Mouse (Mus musculus) limb, embryonic 13.5 days (tissue): ENCODE measurements around the gene Syt1. TPM values are rescaled to one million over a fixed set of nuclear protein-coding genes. Genes with fewer than 3 reads are reported as not detected.
A peak's percentile ranks its signal among the peaks of the same experiment; 100 is the strongest.

Source experiments
- ATAC-seq: fragments of 200-750 bp; cut with Nextera tagmentation; 2 replicates; pipeline ENCODE4 v1.8.0; 2017; ENCODE audit warnings: low read depth, moderate number of reproducible peaks, moderate TSS enrichment; ENCODE audit not compliant: low FRiP score
- H3K27ac ChIP-seq: fragments of 300-500 bp; sonication (generic); 2 replicates; pipeline ENCODE4 v1.5.1; 2015; ENCODE audit warnings: inconsistent platforms, mild to moderate bottlenecking, moderate library complexity
- H3K27me3 ChIP-seq: fragments of 300-500 bp; sonication (generic); 2 replicates; pipeline ENCODE4 v1.6.1; 2015; ENCODE audit warnings: mild to moderate bottlenecking, inconsistent platforms
- H3K36me3 ChIP-seq: fragments of 300-500 bp; sonication (generic); 2 replicates; pipeline ENCODE4 v1.6.1; 2015; ENCODE audit warnings: inconsistent platforms, mild to moderate bottlenecking, moderate library complexity
- H3K4me1 ChIP-seq: fragments of 300-500 bp; sonication (generic); 2 replicates; pipeline ENCODE4 v1.6.1; 2015; ENCODE audit warnings: inconsistent platforms
- H3K4me2 ChIP-seq: fragments of 300-500 bp; sonication (generic); replicated peaks from 2 replicates; pipeline ENCODE4 v1.6.1; 2015; ENCODE audit warnings: inconsistent platforms, mild to moderate bottlenecking, moderate library complexity
- H3K4me3 ChIP-seq: fragments of 300-500 bp; sonication (generic); 2 replicates; pipeline ENCODE4 v1.5.1; 2015; ENCODE audit warnings: moderate library complexity, mild to moderate bottlenecking, inconsistent platforms
- H3K9ac ChIP-seq: fragments of 300-500 bp; sonication (generic); 2 replicates; pipeline ENCODE4 v1.6.1; 2015; ENCODE audit warnings: mild to moderate bottlenecking, inconsistent platforms
- H3K9me3 ChIP-seq: fragments of 300-500 bp; sonication (generic); 2 replicates; pipeline ENCODE4 v1.6.1; 2016; ENCODE audit warnings: inconsistent platforms
- WGBS: fragments of 180-500 bp; shearing (Covaris S2); methylation state at CpG from one replicate; pipeline ENCODE4 v1.1.7; 2015; 5-methylcytosine and 5-hydroxymethylcytosine counted together
- polyA plus RNA-seq: library from polyadenylated mRNA; unstranded; fragments of >200 nt; fragmentation: Nextera tagmentation; extraction: Ambion mirVana; gene quantifications from 2 replicates; pipeline ENCODE4 v1.2.1, GENCODE M21; 2015

Gene Syt1
- polyA plus RNA-seq: 2.1 and 2.2 TPM in 2 replicates

GRCm38 (mm10) chr10:109010241-109011193 lies at the start of gene Syt1:
TSS of gene Syt1 (minus strand) at chr10:109010982.
- ATAC-seq: peak; percentile 97
- Histone ChIP-seq H3K9ac (peak within 1 kb of the TSS; percentile 45), H3K27me3 (peaks cover 53% of the 10 kb centered on the region), H3K27ac (no peak within 1 kb of the TSS), H3K4me2 (peak within 1 kb of the TSS; percentile 96), H3K36me3 (no peaks in the 10 kb centered on the region), H3K4me1 (peaks cover 15% of the 10 kb centered on the region), H3K4me3 (peak within 1 kb of the TSS; percentile 54), H3K9me3 (no peaks in the 10 kb centered on the region)
- WGBS: 2% methylated on average over 37 of the region's 37 CpGs

- no peak for ATAC-seq
- H3K4me1 ChIP-seq: no peaks in the 10 kb centered on the region
- no peak overlapping the region for H3K4me2 ChIP-seq
- H3K27me3 ChIP-seq: no peaks in the 10 kb centered on the region
- H3K27ac ChIP-seq: no peak overlapping the region
- H3K9me3 ChIP-seq: no peaks in the 10 kb centered on the region
- no peaks in the 10 kb centered on the region for H3K36me3 ChIP-seq
- no peak overlapping the region for H3K4me3 ChIP-seq
- 71% methylated on average over 6 of the region's 6 CpGs for WGBS
- H3K9ac ChIP-seq: no peak overlapping the region
Measured at GRCm38 (mm10) chr10:109056500-109056899, 45.7 kb upstream of the Syt1 start.

GRCm38 (mm10) chr10:109047537-109047936 lies 36.8 kb upstream of the Syt1 start:
- Histone ChIP-seq H3K4me1 (no peaks in the 10 kb centered on the region), H3K36me3 (no peaks in the 10 kb centered on the region), H3K4me3 (no peak overlapping the region), H3K9me3 (no peaks in the 10 kb centered on the region), H3K27me3 (no peaks in the 10 kb centered on the region), H3K4me2 (no peak overlapping the region), H3K9ac (no peak overlapping the region), H3K27ac (no peak overlapping the region)
- 73% methylated on average over 5 of the region's 5 CpGs for WGBS
- ATAC-seq: no peak

- H3K4me2 ChIP-seq: no peak overlapping the region
- H3K9ac ChIP-seq: no peak overlapping the region
- H3K4me1 ChIP-seq: no peaks in the 10 kb centered on the region
- ATAC-seq: no peak
- WGBS: 67% methylated on average over 2 of the region's 2 CpGs
- no peaks in the 10 kb centered on the region for H3K36me3 ChIP-seq
- H3K9me3 ChIP-seq: no peaks in the 10 kb centered on the region
- no peak overlapping the region for H3K27ac ChIP-seq
- no peak overlapping the region for H3K4me3 ChIP-seq
- no peaks in the 10 kb centered on the region for H3K27me3 ChIP-seq
Measured at GRCm38 (mm10) chr10:109046988-109047387, 36.2 kb upstream of the Syt1 start.

- Histone ChIP-seq H3K36me3 (no peaks in the 10 kb centered on the region), H3K4me2 (peak overlapping the region; percentile 96), H3K27ac (no peak overlapping the region), H3K9me3 (no peaks in the 10 kb centered on the region), H3K4me1 (peaks cover 15% of the 10 kb centered on the region), H3K4me3 (peak overlapping the region; percentile 54), H3K27me3 (peaks cover 53% of the 10 kb centered on the region), H3K9ac (peak overlapping the region; percentile 2; the same call in 1 of the 2 replicates)
- under 1% methylated on average over 27 of the region's 29 CpGs for WGBS
- ATAC-seq: peak; percentile 55
Measured at GRCm38 (mm10) chr10:109011226-109012165, 714 bp upstream of the Syt1 start.

- no peaks in the 10 kb centered on the region for H3K36me3 ChIP-seq
- peak overlapping the region; percentile 96 for H3K4me2 ChIP-seq
- peak overlapping the region; percentile 54 for H3K4me3 ChIP-seq
- H3K27me3 ChIP-seq: peaks cover 53% of the 10 kb centered on the region
- no peak overlapping the region for H3K27ac ChIP-seq
- no peak for ATAC-seq
- H3K4me1 ChIP-seq: peaks cover 15% of the 10 kb centered on the region
- 12% methylated on average over 1 of the region's 1 CpGs for WGBS
- no peaks in the 10 kb centered on the region for H3K9me3 ChIP-seq
- no peak overlapping the region for H3K9ac ChIP-seq
Measured at GRCm38 (mm10) chr10:109009831-109010230, 951 bp downstream of the Syt1 start.

GRCm38 (mm10) chr10:109008456-109008855 lies 2.3 kb downstream of the Syt1 start:
- peaks cover 48% of the 10 kb centered on the region for H3K27me3 ChIP-seq
- no peak overlapping the region for H3K4me3 ChIP-seq
- H3K27ac ChIP-seq: no peak overlapping the region
- H3K4me1 ChIP-seq: peaks cover 15% of the 10 kb centered on the region
- 88% methylated on average over 13 of the region's 13 CpGs for WGBS
- no peaks in the 10 kb centered on the region for H3K9me3 ChIP-seq
- no peaks in the 10 kb centered on the region for H3K36me3 ChIP-seq
- H3K4me2 ChIP-seq: no peak overlapping the region
- no peak overlapping the region for H3K9ac ChIP-seq
- no peak for ATAC-seq

GRCm38 (mm10) chr10:109003482-109003881 lies 7.3 kb downstream of the Syt1 start:
- no peak for ATAC-seq
- Histone ChIP-seq H3K4me1 (no peaks in the 10 kb centered on the region), H3K9ac (no peak overlapping the region), H3K36me3 (no peaks in the 10 kb centered on the region), H3K4me2 (no peak overlapping the region), H3K27me3 (peaks cover 2% of the 10 kb centered on the region; the same call in 1 of the 2 replicates), H3K4me3 (no peak overlapping the region), H3K27ac (no peak overlapping the region), H3K9me3 (no peaks in the 10 kb centered on the region)
- WGBS: 78% methylated on average over 4 of the region's 4 CpGs

- no peak for ATAC-seq
- no peak overlapping the region for H3K27ac ChIP-seq
- no peaks in the 10 kb centered on the region for H3K4me1 ChIP-seq
- H3K36me3 ChIP-seq: no peaks in the 10 kb centered on the region
- no peak overlapping the region for H3K4me2 ChIP-seq
- H3K9ac ChIP-seq: no peak overlapping the region
- H3K4me3 ChIP-seq: no peak overlapping the region
- H3K27me3 ChIP-seq: no peaks in the 10 kb centered on the region
- H3K9me3 ChIP-seq: no peaks in the 10 kb centered on the region
- WGBS: 93% methylated on average over 2 of the region's 2 CpGs
Measured at GRCm38 (mm10) chr10:108987250-108987649, 23.5 kb downstream of the Syt1 start.

- Histone ChIP-seq H3K9me3 (no peaks in the 10 kb centered on the region), H3K36me3 (no peaks in the 10 kb centered on the region), H3K4me1 (no peaks in the 10 kb centered on the region), H3K4me3 (no peak overlapping the region), H3K4me2 (no peak overlapping the region), H3K27me3 (no peaks in the 10 kb centered on the region), H3K27ac (no peak overlapping the region), H3K9ac (no peak overlapping the region)
- no peak for ATAC-seq
- 83% methylated on average over 6 of the region's 6 CpGs for WGBS
Measured at GRCm38 (mm10) chr10:108979660-108980059, 31.1 kb downstream of the Syt1 start.

- no peak overlapping the region for H3K4me3 ChIP-seq
- WGBS: 87% methylated on average over 5 of the region's 5 CpGs
- no peak overlapping the region for H3K27ac ChIP-seq
- no peak overlapping the region for H3K4me2 ChIP-seq
- H3K9ac ChIP-seq: no peak overlapping the region
- H3K36me3 ChIP-seq: no peaks in the 10 kb centered on the region
- ATAC-seq: no peak
- H3K4me1 ChIP-seq: no peaks in the 10 kb centered on the region
- no peaks in the 10 kb centered on the region for H3K9me3 ChIP-seq
- H3K27me3 ChIP-seq: no peaks in the 10 kb centered on the region
Measured at GRCm38 (mm10) chr10:108954952-108955351, 55.8 kb downstream of the Syt1 start.

- Histone ChIP-seq H3K9me3 (no peaks in the 10 kb centered on the region), H3K9ac (no peak overlapping the region), H3K4me1 (no peaks in the 10 kb centered on the region), H3K4me2 (no peak overlapping the region), H3K27ac (no peak overlapping the region), H3K36me3 (no peaks in the 10 kb centered on the region), H3K27me3 (no peaks in the 10 kb centered on the region), H3K4me3 (no peak overlapping the region)
- no peak for ATAC-seq
- 83% methylated on average over 8 of the region's 8 CpGs for WGBS
Measured at GRCm38 (mm10) chr10:108952182-108952581, 58.6 kb downstream of the Syt1 start.
